In genomic region chr9:83202583-83202982, GRCm38 (mm10) we compare ENCODE assay signal across 19 mouse cellular contexts. TPM values are rescaled to one million over a fixed set of nuclear protein-coding genes. Genes with fewer than 3 reads are reported as not detected.
DNase-seq lines count a peak whose midpoint lies in the region; ATAC-seq and TF ChIP-seq lines count a peak whose summit lies in the region.
"Had no signal": no experiment of that assay in that cellular context is flagged by ENCODE, and none has a peak within 500 bp of the region (broad histone marks: within the 10 kb centered on the region; RNA-seq: fewer than 3 reads in every experiment).

No protein-coding gene starts in this region.

- H3K9ac ChIP-seq in liver, embryonic 15.5 days = no peak overlapping the region
- H3K9ac ChIP-seq in liver, embryonic 11.5 days (ENCODE audit: low read depth, low read length) = no peak overlapping the region
- no peak overlapping the region for H3K9ac ChIP-seq in lung, postnatal 0 days (replicated peaks; ENCODE audit: low read depth)
- H3K9ac ChIP-seq: embryonic facial prominence, embryonic 12.5 days; forebrain, embryonic 15.5 days; heart, embryonic 13.5 days had no signal

- no peak overlapping the region for H3K4me2 ChIP-seq in liver, embryonic 15.5 days
- no peak overlapping the region for H3K4me2 ChIP-seq in liver, embryonic 11.5 days
- H3K4me2 ChIP-seq in lung, postnatal 0 days (replicated peaks; ENCODE audit: low read depth, low read length) = no peak overlapping the region
- H3K4me2 ChIP-seq: embryonic facial prominence, embryonic 12.5 days; forebrain, embryonic 15.5 days; heart, embryonic 13.5 days had no signal

- H3K9me3 ChIP-seq in liver, embryonic 15.5 days (replicated peaks) = no peaks in the 10 kb centered on the region
- H3K9me3 ChIP-seq in liver, embryonic 11.5 days (ENCODE audit: control insufficient read depth, low read length) = no peaks in the 10 kb centered on the region
- H3K9me3 ChIP-seq in lung, postnatal 0 days (ENCODE audit: low read length) = no peaks in the 10 kb centered on the region
- H3K9me3 ChIP-seq: embryonic facial prominence, embryonic 12.5 days; forebrain, embryonic 15.5 days; heart, embryonic 13.5 days had no signal

- ATAC-seq in liver, embryonic 15.5 days (ENCODE audit: insufficient read depth) = peak; percentile 54
- ATAC-seq in liver, embryonic 11.5 days (replicated peaks; ENCODE audit: low FRiP score) = no peak
- peak; percentile 33; the same call in 1 of the 2 replicates for ATAC-seq in lung, postnatal 0 days
- ATAC-seq: activated CD4-positive, CD25-positive, alpha-beta regulatory T cell, adult 4 months; forebrain, embryonic 15.5 days; Patski had no signal

- peak; percentile 13 to 27 for DNase-seq in kidney, adult 8-10 months
- no peak for DNase-seq in kidney, adult 18-20 months
- no peak for DNase-seq in liver, embryonic 11.5 days (ENCODE audit: low spot score)
- DNase-seq in lung, postnatal 0 days (ENCODE audit: low spot score) = peak; percentile 40
- no peak for DNase-seq in lung, postnatal 4 days
- DNase-seq: adrenal gland, postnatal 14 days; cerebellum, adult 11-12 months; cerebellum, adult 9-10 months; cerebellum, postnatal 25 days; gastrocnemius, postnatal 36 days; heart, adult 11 months; heart, postnatal 36 days had no signal

- no peak for TF ChIP-seq CTCF in lung, postnatal 0 days (IDR thresholded peaks at IDR 0.05)

- no peaks in the 10 kb centered on the region for H3K27me3 ChIP-seq in liver, embryonic 15.5 days
- no peaks in the 10 kb centered on the region for H3K27me3 ChIP-seq in liver, embryonic 11.5 days (replicated peaks; ENCODE audit: control insufficient read depth, insufficient read depth, low read length)
- no peaks in the 10 kb centered on the region for H3K27me3 ChIP-seq in lung, postnatal 0 days (replicated peaks; ENCODE audit: insufficient read depth, low read length)
- H3K27me3 ChIP-seq: CH12.LX; embryonic facial prominence, embryonic 12.5 days; forebrain, embryonic 15.5 days; heart, embryonic 13.5 days; Patski had no signal

- no peak overlapping the region for H3K4me3 ChIP-seq in liver, embryonic 15.5 days (replicated peaks)
- no peak overlapping the region for H3K4me3 ChIP-seq in liver, embryonic 11.5 days (ENCODE audit: low read depth, low read length)
- H3K4me3 ChIP-seq in lung, postnatal 0 days (ENCODE audit: low read depth, low read length) = no peak overlapping the region
- H3K4me3 ChIP-seq: embryonic facial prominence, embryonic 12.5 days; forebrain, embryonic 15.5 days; heart, embryonic 13.5 days had no signal

- no peaks in the 10 kb centered on the region for H3K36me3 ChIP-seq in liver, embryonic 15.5 days (replicated peaks)
- no peaks in the 10 kb centered on the region for H3K36me3 ChIP-seq in liver, embryonic 11.5 days (ENCODE audit: control insufficient read depth, insufficient read depth, low read length)
- H3K36me3 ChIP-seq in lung, postnatal 0 days (ENCODE audit: insufficient read depth, low read length) = no peaks in the 10 kb centered on the region
- H3K36me3 ChIP-seq: embryonic facial prominence, embryonic 12.5 days; forebrain, embryonic 15.5 days; heart, embryonic 13.5 days had no signal

- WGBS in liver, embryonic 15.5 days (ENCODE audit: insufficient replicate concordance) = 51% methylated on average over 5 of the region's 5 CpGs
- 69% methylated on average over 5 of the region's 5 CpGs for WGBS in liver, embryonic 11.5 days
- WGBS in lung, postnatal 0 days = 37% methylated on average over 5 of the region's 5 CpGs

- no peaks in the 10 kb centered on the region for H3K4me1 ChIP-seq in liver, embryonic 15.5 days (replicated peaks)
- H3K4me1 ChIP-seq in liver, embryonic 11.5 days (replicated peaks; ENCODE audit: control insufficient read depth, insufficient read depth, low read length) = no peaks in the 10 kb centered on the region
- H3K4me1 ChIP-seq in lung, postnatal 0 days (ENCODE audit: insufficient read depth, low read depth, low read length) = no peaks in the 10 kb centered on the region
- H3K4me1 ChIP-seq: embryonic facial prominence, embryonic 12.5 days; forebrain, embryonic 15.5 days; heart, embryonic 13.5 days had no signal

- no peak overlapping the region for H3K27ac ChIP-seq in liver, embryonic 15.5 days (replicated peaks)
- no peak overlapping the region for H3K27ac ChIP-seq in liver, embryonic 11.5 days (ENCODE audit: low read depth, low read length)
- no peak overlapping the region for H3K27ac ChIP-seq in lung, postnatal 0 days (ENCODE audit: low read length)
- H3K27ac ChIP-seq: embryonic facial prominence, embryonic 12.5 days; forebrain, embryonic 15.5 days; heart, embryonic 13.5 days had no signal

- TF ChIP-seq EP300 in lung, postnatal 0 days (IDR thresholded peaks at IDR 0.05) = no peak

RNA-seq across cellular contexts. Expression of gene Hmgn3, which starts 56.1 kb away (rescaled TPM):
- polyA plus RNA-seq in liver, embryonic 15.5 days (2015; fragmentation: Nextera tagmentation; extraction: Ambion mirVana) = 2.9 and 4.5 TPM in 2 replicates
- 16.4 and 18.7 TPM in 2 replicates for polyA plus RNA-seq in liver, embryonic 11.5 days (2014; fragmentation: Nextera tagmentation; extraction: Ambion mirVana)
- 32.7 and 36.9 TPM in 2 replicates for polyA plus RNA-seq in lung, postnatal 0 days (2015; fragmentation: Nextera tagmentation; extraction: Ambion mirVana)

Comparison
In these comparisons a context has a peak if more than half of its experiments do, and no peak if none do; other contexts are left out.
1. DNase-seq: peak in kidney, adult 8-10 months (2 of 2) and lung, postnatal 0 days (single experiment); none in kidney, adult 18-20 months (single experiment), liver, embryonic 11.5 days (single experiment) and lung, postnatal 4 days (0 of 2).